Mouse (Mus musculus) heart, adult 11 months (tissue): ENCODE data around the gene Ptgir.

Source experiments
- DNase-seq: peaks from one replicate; pipeline ENCODE4 v3.0.0; 2022

Ptgir gene

DNA sequence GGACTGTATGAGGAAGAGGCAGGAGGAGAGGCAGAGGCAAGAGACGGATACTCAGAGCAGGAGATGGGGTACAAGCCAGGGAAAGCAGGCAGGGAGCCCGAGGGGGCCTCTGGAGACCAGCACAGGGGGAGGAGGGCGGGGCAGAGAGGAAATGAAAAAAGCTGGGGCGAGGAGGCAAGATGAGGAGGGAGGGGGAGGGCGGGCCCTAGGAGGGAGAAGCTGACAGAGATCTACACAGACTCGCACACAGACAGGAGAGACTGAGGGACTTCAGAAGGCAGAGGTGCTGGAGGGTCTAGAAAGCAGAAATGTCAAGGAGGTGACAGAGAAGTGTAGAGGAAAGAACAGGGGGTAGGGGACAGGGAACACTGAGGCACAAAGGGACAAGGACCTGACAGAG is at the start of gene Ptgir:
Ptgir (plus strand) TSS at position 210 of the 400 bp plus-strand sequence.
- DNase-seq, result peak; percentile 99

DNA sequence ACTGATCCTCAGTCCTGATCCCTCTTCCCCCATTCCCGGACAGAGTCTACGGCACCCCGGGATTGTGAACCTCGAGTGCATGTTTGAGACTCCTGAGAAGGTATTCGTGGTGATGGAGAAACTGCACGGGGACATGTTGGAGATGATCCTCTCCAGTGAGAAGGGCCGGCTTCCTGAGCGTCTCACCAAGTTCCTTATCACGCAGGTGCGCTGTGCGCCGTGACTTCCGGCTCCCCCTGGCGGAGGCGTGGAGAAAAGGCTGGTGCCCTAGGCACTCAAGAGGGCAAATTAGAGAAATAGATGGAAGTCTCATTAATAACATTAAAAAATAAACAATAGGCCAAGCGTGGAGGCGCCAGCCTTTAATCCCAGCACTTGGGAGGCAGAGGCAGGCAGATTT is 48.0 kb upstream of the Ptgir start:
- DNase-seq, result no peak

DNA sequence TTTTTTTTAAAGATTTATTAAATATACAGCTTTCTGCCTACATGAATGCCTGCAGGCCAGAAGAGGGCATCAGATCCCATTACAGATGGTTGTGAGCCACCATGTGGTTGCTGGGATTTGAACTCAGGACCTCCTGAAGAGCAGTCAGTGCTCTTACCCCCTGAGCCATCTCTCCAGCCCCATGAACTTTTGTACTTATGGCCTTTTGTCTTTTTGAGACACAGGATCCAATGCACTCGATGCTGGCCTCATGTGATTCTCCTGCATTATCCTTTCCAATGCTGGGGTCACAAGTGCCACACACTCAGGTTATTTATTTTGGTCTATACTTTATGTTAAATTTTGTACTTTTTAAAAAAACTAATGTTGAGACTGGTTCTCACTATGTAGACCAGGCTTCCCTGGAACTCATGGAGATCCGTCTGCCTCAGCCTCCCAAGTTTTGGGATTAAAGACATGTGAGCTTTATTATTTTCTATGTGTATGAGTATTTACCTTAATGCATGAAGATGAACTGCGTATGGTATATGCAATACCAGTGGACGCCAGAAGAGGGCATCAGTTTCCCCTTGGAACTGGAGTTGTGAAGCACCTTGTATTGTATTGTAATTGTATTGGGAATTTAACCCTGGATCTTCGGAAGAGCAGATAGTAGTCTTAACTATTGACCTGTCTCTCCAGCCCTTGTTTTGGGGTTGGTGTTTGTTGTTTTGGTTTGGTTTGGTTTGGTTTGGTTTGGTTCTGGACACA is 46.2 kb upstream of the Ptgir start:
- DNase-seq, result no peak

DNA sequence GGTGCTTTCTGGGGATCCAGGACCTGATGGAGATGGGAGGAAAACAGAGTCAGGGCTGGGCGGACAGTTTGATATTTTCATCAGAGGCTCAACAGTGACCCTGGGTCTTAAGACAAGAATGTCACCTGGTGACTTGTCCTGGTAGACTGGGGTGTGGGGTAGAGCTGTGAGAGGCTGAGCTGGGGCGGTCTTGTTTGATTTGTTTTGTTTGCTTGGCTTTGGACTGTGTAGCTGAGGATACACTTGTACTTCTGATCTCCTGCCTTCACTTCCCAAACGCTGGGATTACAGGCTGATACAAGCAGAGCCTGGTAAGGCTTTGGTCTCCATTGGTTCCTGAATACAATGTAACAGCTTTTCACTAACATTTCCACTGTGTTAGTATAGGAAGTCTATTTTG is 38.8 kb upstream of the Ptgir start:
- DNase-seq, result no peak

DNA sequence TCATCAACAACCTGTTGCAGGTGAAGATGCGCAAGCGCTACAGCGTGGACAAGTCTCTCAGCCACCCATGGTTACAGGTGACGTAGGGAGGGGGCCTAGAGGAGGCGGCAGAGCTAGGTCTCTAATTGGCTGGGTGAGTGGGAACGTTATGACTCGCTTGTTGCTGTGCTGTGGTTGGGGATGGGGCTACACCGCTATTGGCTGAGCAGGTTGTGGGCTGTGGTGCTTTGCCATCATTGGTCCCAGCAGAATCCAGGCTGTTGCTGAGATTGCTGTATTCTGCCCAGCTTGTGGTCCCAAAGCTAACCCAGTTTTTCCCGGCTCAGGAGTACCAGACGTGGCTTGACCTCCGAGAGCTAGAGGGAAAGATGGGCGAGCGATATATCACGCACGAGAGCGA is 36.8 kb upstream of the Ptgir start:
- no peak for DNase-seq

DNA sequence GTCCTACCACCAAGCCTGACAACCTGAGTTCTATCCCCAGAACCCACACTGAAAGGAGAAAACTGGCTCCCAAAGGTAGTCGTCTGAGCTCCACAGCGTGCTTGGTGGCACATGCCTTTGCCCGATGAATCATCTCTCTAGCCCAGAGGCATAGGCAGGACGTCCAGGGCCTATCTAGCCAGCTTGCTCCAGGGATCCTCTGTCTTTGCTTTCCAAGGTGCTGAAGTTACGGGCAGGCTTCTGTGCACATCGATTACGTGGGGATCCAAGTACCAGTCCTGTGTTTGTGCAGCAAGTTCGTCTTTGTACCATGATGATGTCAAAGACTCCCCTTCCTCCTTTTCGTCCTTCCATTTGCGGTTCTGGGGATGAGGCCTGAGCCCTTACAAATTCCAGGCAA is 34.7 kb upstream of the Ptgir start:
- no peak for DNase-seq

DNA sequence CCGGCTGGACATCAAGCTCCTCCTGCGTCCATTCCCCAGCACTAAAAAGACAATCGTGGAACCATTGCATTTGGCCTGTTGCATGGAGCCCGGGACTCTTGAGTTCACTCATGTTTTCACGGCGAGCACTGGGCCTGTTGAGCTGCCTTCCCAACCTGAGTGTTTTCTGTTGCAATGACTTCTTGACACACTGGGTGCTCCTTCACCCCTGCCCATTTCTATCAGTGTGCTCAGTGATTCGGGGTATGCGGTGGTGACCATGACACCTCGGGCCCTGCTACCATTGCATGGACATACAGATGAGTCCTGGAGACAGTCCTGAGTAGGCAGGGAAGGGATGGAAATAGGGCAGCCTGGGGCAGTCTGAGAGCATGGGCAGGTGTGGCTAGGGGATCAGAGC is 33.8 kb upstream of the Ptgir start:
- peak; percentile 92 for DNase-seq

DNA sequence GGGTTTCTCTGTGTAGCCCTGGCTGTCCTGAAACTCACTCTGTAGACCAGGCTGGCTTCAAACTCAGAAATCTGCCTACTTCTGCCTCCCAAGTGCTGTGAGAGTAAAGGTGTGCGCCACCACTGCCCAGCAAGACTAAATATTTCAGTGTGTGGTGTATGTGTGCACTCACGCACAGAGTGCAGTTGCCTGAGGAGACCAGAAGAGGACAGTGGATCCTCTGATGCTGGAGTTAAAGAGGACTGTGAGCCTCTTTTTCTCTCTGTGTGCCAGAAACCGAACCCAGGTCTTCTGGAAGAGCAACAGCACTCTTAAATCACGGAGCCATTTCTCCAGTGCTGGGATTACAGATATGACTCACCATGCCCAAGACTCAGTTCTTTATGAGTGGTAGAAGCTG is 32.9 kb upstream of the Ptgir start:
- no peak for DNase-seq

DNA sequence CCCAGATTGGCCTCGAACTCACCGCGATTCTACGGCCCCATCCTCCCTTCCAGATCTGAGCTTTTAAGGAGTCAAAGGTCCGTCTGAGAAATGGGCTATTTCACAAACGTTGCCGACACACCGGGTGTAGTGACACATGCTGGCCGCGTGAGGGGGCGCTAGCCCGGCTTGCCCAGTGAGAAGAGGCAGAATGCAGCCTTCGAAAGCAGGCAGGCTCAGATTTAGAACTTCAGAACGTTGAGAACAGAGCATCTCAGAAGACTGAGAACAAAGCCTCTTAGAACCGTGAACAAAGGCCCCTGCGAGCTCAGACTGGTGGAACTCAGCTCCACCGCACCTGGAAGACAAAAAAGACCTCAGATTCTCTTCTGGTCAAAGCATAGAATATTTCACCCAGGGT is 32.1 kb upstream of the Ptgir start:
- peak; percentile 97 for DNase-seq

DNA sequence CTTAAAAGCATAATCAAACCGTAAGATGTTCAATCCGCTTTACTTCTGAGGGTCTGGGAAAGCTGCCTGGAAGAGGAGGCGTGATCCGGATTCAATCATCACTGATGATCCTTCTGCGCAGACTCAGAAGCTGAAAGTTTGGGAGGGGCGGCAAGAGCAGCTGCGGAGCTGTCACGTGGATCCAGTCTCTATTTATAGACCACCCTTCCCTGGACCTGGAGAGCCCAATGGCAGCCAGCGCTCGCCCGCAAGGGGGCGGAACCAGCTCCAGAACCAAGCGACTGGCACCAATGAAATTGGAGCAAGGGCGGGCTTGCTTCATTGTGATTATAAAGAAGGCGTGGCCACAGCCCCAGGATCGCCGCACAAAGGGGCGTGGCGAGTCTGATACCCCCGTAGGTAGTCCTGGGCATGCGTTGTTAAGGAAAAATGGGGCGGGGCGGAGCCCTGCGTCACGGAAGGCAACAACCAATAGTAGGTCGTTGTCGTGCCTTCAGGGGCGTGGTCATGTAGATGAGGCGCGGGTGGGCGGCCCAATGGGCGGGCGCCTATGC is 31.5 kb upstream of the Ptgir start:
- DNase-seq, result peak; percentile 100

DNA sequence AGATGAGACGGTGACA is 31.2 kb upstream of the Ptgir start, which contains the start of gene Dact3:
Dact3 (plus strand) TSS at position 8 of the 16 bp plus-strand sequence.
- DNase-seq, result no peak

DNA sequence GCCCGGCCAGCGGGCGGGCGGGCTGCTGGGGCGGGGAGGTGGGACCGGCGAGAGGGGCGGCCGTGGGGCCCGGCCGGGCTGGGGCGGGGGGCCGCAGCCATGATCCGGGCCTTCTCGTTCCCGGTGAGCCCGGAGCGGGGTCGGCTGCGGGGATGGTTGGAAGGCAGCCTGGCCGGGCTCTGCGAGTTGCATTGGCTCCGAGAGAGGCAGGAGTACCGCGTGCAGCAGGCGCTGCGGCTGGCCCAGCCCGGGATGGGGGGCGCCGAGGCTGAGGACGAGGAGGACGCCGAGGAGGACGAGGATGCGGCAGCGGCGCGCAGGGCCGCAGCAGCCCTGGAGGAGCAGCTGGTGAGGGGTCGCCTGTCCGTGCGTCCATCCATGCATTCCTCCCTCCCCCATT is 31.0 kb upstream of the Ptgir start:
- no peak for DNase-seq

DNA sequence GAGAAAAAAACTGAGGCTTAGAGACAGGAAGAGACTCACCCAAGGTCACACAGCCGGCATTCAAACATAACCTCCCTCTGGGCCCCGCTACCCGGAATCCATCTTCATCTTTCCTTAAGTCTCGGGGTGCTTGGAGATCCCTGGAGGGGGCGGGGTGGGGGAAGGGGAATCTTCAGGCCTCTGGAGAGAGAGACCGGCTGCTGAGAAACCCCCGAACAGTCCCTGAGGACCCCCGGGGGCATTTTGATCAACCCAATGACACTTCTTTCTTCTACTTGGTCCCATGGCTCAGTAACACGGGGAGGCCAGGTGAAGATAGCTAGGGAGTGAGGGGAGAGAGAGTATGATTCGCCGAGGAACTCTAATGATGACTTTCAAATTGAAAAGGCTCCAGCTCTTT is 30.3 kb upstream of the Ptgir start:
- no peak for DNase-seq

DNA sequence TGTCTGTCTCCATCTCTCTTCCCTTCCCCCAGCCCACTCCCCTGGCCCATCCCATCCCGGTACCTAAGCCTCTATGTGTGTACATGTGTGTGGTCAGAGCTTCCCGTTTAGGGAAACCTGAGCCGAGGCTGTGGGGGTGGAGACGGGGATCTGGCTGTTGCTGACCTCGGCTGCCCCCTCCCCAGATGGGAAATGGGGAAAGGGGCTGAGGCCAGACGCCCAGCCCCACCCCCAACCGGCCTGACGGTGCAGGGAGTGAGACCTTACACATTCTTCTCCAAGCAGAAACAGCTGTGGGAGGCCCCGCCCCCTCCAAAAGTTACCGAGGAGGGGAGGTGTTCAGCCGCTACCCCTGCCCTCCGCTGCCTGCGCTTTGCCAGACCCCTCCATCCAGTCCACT is 29.7 kb upstream of the Ptgir start:
- peak; percentile 95 for DNase-seq

DNA sequence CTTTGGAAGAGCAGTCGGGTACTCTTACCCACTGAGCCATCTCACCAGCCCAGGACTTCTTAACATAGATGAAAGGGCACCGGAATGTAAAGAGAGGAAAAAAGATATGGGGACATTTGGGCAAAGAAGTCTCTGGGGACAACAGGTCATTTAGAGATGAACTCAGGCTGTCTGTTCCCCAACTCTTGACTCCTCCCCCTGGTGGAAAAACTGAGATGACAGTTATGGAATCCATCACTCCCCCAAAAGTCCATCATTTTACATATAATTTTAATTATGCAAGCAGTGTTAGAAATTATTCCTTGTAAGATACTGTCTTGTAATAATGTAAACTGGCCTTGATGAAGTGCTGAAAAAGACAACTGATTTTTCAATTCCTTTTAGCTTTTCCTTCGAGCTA is 28.6 kb upstream of the Ptgir start:
- no peak for DNase-seq

DNA sequence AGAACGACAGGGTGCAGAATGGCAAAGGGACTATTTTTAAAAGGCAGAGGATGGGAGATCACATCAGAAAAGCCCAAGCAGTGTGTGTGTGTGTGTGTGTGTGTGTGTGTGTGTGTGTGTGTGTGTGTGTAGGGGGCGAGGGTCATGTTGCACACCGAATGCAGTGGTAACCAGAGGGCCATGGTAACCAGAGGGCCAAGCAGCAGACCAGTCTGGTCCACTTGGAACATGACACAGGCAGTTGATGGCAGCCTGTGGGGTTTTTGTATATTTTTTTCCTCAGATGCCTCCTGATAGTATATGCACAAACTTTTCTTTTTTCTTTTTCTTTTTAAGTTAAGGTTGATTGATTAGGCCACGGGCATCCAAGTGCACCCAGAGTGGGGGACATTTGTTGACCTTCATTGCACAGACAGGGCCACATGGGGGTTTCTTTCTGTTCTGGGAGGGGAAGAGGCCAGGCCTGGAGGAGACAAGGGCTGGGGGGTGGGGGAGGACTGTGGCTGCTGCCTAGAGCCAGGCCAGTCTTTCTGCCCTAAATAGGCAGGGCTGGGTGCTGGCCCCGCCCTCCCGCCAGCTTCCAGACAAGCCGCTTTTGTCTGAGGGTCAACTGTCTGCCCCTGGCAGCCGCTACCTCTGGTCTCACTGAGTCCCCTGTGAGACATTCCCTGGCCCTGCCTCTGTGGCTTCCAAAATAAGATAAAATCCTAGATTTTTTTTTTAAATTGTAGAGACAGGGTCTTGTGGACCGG is 26.3 kb upstream of the Ptgir start:
- peak; percentile 98 for DNase-seq

DNA sequence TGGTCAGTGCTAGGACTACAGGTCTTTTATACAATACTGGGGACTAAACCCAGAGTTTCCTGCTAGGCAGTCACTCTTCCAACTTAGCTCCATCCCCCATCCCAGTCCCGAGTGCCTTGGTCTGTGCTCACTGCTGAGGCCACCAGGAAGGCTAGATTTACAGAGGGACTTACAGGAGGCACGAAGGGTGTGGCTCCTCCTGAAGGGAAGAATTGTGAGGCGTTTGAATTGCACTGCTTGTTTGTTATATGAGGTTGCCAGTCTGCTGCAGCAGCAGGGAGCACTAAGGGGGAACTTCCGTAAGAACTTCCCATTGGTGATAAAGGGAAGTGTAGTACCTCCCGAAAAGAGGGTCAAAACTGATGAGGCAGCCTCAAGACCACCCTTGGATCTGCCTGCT is 25.7 kb upstream of the Ptgir start:
- DNase-seq, result no peak

DNA sequence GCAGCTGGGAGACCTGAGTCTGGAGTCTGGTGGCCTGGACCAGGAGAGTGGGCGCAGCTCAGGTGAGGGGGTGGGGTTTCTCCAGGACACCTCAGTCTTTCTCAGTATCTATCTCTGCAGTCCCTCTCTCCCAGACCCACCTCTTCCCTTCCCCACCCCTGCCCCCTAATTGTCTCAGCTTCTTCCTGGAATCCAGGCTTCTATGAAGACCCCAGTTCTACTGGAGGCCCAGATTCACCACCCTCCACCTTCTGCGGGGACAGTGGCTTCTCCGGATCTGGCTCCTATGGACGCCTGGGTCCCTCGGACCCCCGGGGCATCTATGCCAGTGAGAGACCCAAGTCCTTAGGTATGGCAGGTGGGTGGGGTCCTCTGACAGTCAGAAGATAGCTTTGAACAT is 23.1 kb upstream of the Ptgir start:
- DNase-seq, result peak; percentile 90

DNA sequence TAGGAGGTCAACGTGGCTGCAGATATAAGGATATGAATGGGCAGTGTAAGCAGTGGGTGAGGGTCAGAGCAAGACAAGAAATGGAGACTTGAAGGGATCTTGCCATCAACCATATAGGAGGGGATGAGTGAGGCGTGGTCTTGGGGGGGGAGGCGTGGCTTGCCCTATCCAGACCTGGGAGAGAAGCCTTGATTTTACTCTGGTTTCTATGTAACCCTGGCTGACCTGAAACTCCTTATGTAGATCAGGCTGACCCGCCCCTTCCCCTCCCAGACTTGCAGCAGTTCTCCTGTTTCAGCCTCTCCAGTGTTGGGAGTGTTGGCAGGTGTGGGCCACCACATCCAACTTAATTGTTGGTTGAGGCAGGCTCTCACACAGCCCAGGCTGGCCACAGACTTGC is 22.0 kb upstream of the Ptgir start:
- peak; percentile 88 for DNase-seq

DNA sequence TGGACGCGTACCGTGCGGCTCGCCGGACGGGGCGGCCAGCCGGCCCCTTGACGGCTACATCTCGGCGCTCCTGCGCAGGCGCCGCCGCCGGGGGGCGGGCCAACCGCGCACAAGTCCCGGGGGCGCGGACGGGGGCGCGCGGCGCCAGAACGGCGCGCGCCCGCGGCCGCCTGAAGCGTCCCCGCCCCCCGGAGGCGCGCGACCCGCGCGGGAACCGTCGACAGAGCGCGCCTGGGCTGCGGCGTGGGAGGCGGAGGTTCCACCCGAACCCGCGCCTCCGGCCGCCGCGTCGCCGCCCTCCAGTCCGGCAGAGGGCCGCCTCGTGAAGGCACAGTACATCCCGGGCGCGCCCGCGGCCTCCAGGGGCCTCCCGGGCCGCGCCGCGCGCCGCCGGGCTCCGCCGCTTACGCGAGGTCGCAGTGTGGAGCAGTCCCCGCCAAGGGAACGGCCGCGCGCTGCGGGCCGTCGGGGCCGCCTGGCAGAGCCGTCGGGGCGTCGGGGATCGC is 21.0 kb upstream of the Ptgir start:
- DNase-seq, result peak; percentile 90

DNA sequence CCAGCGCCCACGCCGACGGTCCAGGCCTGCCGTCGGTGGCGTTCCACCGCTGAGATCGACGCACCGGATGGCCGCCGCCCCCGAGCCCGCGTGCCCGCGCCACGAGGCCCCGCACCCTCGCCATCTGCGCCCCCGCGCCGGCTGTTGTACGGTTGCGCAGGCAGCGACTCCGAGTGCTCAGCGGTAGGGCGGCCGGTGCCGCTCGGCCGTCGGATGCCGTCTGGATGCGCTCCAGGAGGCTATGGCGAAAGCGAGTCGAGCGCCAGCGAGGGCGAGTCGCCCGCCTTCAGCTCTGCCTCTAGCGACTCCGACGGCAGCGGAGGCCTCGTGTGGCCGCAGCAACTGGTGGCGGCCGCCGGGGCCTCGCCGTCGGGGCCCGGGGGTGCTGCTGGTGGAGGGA is 20.4 kb upstream of the Ptgir start:
- no peak for DNase-seq

DNA sequence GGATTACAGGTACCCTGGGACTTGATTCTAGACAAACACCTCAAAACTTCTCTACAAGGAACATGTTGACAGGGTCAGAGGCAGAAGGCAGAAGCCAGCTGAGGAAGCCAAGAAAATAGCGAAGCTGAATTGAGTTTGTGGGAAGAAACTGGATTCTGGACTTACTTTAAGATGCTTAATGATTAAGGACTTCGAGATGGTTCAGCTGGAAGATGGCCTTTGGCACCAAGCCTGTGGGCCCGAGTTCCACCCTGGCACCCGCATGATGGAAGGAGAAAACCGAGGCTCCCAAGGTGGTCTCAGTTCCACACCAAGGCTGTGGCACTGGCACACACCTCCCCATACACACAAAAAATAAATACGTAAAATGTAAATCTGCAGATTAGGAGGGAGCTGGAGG is 15.8 kb upstream of the Ptgir start:
- DNase-seq, result peak; percentile 97

DNA sequence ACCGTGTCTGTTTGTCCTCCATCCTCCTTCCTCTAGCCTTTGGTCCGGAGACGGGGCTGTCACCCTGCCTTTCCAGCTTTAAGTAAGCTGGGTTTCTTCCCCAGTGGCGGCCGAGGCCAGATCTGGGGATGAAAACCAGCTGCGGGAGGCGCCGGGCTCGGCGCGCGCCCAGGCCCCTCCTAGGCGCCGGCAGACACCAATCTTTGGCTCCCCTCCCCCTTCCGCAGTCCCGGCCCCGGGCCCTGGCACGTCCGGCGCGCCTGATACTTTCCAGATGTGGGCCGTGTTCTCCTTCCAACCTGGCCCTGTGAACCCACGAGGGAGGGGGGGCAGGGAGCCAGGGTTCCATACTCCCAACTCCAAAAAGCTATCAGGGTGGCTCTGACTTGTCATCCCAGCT is 15.3 kb upstream of the Ptgir start:
- peak; percentile 99 for DNase-seq

DNA sequence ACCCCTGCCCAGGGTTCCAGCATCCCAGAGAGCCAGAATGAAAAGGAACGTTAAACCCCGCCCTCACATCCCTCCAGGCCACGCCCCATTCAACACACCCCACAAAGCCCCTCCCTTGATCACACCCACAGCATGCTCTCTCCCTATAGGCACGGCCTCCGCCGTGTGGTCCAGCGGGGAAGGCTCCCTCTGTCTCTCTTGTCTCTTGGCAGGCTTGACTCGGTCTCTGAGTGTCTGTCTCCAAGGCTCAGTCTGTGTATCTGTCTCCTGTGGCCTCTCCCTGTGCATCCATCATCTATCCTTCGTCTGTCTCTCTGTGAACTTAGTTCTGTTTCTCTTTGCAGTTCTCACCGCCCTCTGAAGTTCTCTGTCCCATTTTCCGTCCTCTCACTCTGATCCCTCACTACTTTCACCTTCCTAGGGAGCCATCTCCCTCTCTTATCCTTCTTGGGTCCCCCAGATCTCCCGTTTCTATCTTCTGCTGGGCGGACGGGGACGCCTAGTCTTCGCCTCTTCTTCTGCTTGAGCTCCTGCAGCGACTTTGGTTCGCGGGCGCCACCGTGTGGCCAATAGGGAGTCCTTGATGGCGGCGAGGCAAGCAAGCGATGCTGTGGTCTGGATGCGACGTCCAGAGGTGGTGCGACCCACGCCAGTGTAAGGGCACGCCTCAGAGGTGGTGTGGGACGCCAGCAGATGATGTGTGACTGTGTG is 14.5 kb upstream of the Ptgir start, which contains the start of gene Gng8:
Gng8 (plus strand) TSS at position 146 of the 711 bp plus-strand sequence.
- DNase-seq, result peak; percentile 98
